Mouse (Mus musculus) heart, adult 8-10 months (tissue): ENCODE measurements around the gene Repin1. TPM values are rescaled to one million over a fixed set of nuclear protein-coding genes. Genes with fewer than 3 reads are reported as not detected.

Experiments
- DNase-seq: peaks from one replicate; pipeline ENCODE4 v3.0.0; 2022; ENCODE audit warnings: low spot score
- total RNA-seq, 4 experiments: library from RNA; stranded (reverse); gene quantifications; 2 replicates each; pipeline ENCODE4 v1.2.4; 2022

Repin1 gene
- total RNA-seq, 4 experiments from 2014 or later, result 35.5 to 40.9 (median 36.3) TPM

DNA sequence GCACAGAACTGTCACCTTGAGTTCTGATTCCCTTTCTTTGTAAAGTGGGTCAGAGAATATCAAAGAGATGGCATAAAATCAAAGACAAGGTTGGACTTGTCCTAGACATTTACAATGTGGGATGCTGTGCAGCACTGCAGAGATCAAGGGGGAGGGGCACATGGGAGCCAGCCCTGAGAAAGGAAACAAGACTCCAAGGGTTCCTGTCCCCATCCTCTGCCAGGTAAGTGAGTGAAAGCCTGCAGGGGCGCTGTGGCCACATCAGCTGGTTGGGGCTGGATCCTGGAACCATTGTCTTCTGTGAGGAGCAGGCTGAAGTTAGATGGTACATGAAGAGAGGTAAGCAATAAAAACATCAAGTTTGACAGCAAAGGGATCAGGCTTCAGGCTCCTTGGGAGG lies 29.8 kb downstream of the Repin1 start:
- DNase-seq, result no peak

GRCm38 (mm10) chr6:48626464-48626863 lies 32.8 kb downstream of the Repin1 start, which contains the start of gene AI854703:
TSS of gene AI854703 (plus strand) at chr6:48626764.
- DNase-seq, result no peak

GRCm38 (mm10) chr6:48626984-48627383 lies 33.3 kb downstream of the Repin1 start:
- DNase-seq, result peak; percentile 29

- DNase-seq, result no peak
These were observed 33.8 kb downstream of the Repin1 start for GRCm38 (mm10) chr6:48627511-48627924.

- DNase-seq, result no peak
These were observed 34.7 kb downstream of the Repin1 start for GRCm38 (mm10) chr6:48628377-48628776.

GRCm38 (mm10) chr6:48628808-48629660 lies 35.4 kb downstream of the Repin1 start:
- no peak for DNase-seq

DNA sequence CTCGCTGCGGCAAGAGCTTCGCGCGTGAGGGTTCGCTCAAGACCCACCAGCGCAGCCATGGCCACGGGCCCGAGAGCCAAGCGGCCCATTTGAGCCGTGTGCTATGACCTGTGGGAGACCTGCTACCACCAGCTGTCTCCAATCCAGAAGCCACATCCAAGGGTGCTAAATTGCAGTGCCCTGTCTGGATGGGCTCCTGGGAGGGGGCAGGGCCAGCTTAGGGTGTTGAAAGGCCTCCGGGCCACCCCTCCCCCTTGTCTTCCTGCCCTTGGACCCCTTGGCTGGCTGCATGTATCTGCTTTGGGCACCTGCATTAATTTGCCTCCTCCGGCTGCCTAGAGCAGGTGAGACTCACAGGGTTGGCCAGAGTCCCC lies 36.0 kb downstream of the Repin1 start:
- DNase-seq, result no peak

DNA sequence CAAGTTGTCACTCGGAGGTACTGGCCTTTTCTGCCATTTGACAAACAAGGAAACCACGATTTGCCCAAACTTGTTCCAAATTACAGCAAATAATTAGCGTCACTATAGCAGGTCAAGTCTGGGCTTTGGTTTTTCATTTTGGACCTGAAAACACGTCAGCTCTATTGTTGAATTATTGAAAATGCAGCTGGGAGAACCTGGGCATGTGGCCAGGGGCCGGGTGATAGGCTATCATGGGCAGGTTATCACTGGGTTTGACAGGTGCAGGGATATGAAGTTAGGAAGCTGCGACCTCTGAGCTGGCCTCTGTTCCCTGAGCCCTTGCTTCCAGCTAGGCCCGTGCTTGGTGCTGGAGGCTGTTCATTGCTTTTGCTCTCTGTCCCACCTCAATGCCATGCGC lies 37.1 kb downstream of the Repin1 start:
- DNase-seq, result no peak

- no peak for DNase-seq
These were observed 41.4 kb downstream of the Repin1 start for GRCm38 (mm10) chr6:48635105-48635504.

DNA sequence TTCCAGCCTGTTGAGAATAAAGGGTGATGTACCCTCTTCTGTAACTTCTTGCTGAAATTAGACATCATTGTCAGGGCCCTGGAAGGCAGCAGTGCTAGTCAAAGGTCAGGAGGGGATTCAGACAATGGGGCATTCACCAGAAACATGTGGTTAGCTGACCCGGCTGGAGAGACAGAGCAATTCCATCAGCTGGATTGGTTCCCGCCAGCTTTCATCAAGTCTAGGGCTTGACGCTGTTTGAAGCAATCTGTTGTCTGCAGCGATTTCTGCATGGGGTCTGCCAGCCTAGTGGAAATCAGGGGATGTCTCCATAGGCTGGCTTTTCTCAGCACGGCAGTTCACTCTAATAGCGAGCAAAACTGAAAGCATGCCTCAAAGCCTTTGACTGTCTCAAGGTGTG lies 42.8 kb downstream of the Repin1 start:
- DNase-seq, result peak; percentile 26

- DNase-seq, result no peak
These were observed 44.3 kb downstream of the Repin1 start for GRCm38 (mm10) chr6:48637811-48638500.

DNA sequence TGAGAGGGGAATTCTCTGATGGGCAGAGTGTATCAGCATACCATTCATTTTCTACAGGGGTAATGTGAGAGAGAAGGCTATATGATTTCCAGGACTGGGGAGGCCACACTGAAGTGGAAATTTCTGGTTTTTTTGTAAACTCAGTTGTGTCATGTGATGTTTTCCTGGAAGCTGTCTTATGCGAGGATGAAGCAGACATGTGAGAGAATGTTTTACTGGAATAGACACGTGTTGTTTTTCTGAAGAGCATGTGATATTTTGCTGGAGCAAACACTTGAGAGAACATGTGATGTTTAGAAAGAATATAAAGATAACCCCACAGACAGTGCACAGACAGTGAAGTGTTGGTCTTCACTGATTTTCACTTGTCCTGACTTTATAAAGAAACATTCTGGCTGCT lies 44.9 kb downstream of the Repin1 start:
- DNase-seq, result no peak

DNA sequence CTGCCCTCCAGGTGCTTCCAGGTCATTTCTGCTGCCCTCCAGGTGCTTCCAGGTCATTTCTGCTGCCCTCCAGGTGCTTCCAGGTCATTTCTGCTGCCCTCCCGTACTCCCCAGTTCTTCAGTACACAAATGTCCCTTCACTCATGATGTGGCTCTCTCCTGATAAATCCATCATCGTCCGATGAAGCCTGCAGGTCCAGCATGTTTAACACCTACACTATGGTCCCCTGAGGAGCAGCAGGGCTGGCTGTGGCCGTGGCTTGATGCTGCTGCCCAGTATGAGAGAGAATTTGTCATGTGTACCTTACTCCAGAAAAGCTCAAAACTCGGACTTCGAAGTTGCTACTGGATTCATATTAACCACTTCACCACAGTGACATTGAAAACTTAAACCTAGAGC lies 47.7 kb downstream of the Repin1 start:
- no peak for DNase-seq

- peak; percentile 51 for DNase-seq
These were observed 49.1 kb downstream of the Repin1 start for GRCm38 (mm10) chr6:48642764-48643292.

- DNase-seq, result peak; percentile 72
These were observed 52.1 kb downstream of the Repin1 start for GRCm38 (mm10) chr6:48645660-48646308.

- no peak for DNase-seq
These were observed 52.6 kb downstream of the Repin1 start for GRCm38 (mm10) chr6:48646309-48646690.

DNA sequence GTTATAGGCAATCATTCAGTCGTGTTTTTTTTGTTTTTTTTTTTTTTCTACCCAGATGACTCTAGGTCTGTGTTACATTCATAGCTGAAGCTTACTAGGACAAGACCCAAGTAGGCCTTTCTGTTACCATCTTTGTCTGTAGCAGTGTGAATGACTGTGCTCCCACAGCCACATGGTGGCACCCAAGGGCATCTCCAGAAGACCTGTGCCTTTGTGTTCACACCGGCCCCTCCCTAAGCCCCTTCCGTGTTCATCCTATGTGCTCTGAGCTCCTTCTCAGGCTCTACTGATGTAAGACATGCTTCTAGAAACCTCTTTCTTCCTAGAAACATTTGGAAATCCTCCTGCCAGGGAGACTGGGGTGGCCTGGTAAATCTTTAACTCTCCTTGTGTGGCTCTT lies 53.3 kb downstream of the Repin1 start, which contains the start of gene Gimap8:
Gene Gimap8 (plus strand): TSS at position 240 of the 400 bp plus-strand sequence.
- DNase-seq, result peak; percentile 69

GRCm38 (mm10) chr6:48647611-48648010 lies 53.9 kb downstream of the Repin1 start:
- no peak for DNase-seq
